Mouse (Mus musculus): ENCODE measurements at regions not wholly inside any gene's neighbourhood (a gene's known extent, or its start where the extent isn't known, plus 50 kb on each side); places are given as distances from the start of the nearest gene placed in this dataset.
A peak's percentile ranks its signal among the peaks of the same experiment; 100 is the strongest.
"Not testable (repeated sequence)": the region's sequence is repeated elsewhere in the genome, so short reads cannot be mapped to it uniquely, and the experiment has no call there.

DNA sequence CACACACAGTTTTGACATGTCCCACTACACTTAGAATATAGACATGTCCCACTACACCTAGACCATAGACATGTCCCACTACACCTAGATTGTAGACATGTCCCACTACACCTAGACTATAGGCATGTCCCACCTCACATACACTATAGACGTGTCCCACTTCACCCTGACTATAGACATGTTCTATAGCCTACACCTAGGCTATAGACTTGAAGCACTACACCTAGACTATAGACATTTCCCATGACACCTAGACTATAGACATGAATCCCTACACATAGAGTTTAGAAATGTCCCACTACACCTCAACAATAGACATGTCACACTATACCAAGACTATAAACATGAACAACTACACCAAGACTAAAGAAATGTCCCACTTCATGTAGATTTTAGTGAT is 2580.9 kb downstream of the Gm37988 start:
- Histone ChIP-seq H3K9ac (ENCODE audit: low read depth, low read length) (no peak overlapping the region), H3K27me3 (ENCODE audit: control insufficient read depth, insufficient read depth, low read length) (no peaks in the 10 kb centered on the region), H3K27ac (ENCODE audit: low read depth, low read length) (no peak overlapping the region), H3K4me2 (no peak overlapping the region), H3K9me3 (replicated peaks; ENCODE audit: control insufficient read depth, low read length) (no peaks in the 10 kb centered on the region), H3K4me1 (ENCODE audit: control insufficient read depth, insufficient read depth, low read length) (no peaks in the 10 kb centered on the region), H3K4me3 (ENCODE audit: low read depth, low read length) (no peak overlapping the region), H3K36me3 (ENCODE audit: control insufficient read depth, insufficient read depth, low read length) (no peaks in the 10 kb centered on the region)
- 87% methylated on average over 1 of the region's 1 CpGs for WGBS (ENCODE audit: insufficient replicate concordance)
- no peak for ATAC-seq (replicated peaks; ENCODE audit: insufficient number of reproducible peaks, low FRiP score, low TSS enrichment)

DNA sequence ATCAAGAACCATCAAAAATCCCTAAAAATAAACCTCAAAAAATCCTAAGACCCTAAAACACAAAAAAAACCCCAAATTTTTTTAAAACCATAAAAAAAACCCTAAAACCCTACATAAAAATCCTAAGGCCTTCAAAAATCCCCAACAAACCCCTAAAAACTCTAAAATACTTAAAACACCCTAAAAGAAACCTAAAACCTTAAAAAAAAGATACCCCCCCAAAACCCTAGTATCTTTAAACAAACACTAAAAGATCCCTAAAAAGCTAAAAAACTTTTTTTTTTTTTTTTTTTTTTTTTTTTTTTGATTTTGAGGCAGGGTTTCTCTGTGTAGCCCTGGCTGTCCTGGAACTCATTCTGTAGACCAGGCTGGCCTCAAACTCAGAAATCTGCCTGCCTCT is 2585.8 kb downstream of the Gm37988 start:
- no peaks in the 10 kb centered on the region for H3K4me1 ChIP-seq (ENCODE audit: control insufficient read depth, insufficient read depth, low read length)
- no peak overlapping the region for H3K4me3 ChIP-seq (ENCODE audit: low read depth, low read length)
- no peak overlapping the region for H3K27ac ChIP-seq (ENCODE audit: low read depth, low read length)
- H3K9me3 ChIP-seq (replicated peaks; ENCODE audit: control insufficient read depth, low read length) = no peaks in the 10 kb centered on the region
- H3K9ac ChIP-seq (ENCODE audit: low read depth, low read length) = no peak overlapping the region
- ATAC-seq (replicated peaks; ENCODE audit: insufficient number of reproducible peaks, low FRiP score, low TSS enrichment) = no peak
- H3K36me3 ChIP-seq (ENCODE audit: control insufficient read depth, insufficient read depth, low read length) = no peaks in the 10 kb centered on the region
- H3K4me2 ChIP-seq = no peak overlapping the region
- H3K27me3 ChIP-seq (ENCODE audit: control insufficient read depth, insufficient read depth, low read length) = no peaks in the 10 kb centered on the region

DNA sequence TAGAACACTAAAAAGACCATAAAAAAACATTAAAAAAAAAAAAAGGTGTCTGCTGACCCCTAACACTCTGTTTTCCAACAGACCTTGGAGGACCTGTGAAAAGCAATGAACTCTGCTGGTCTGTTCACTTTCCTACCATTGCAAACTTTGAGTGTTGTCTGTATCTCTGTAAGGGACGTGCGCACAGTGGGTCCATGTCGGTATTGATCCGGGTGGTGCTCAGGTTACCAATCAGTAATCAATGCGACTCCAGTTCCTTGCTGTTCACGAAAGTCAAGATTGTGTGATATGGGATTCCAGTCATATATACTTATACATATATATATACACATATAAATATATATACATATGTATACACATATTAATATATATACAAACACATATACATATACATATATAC is 2586.5 kb downstream of the Gm37988 start:
- Histone ChIP-seq H3K4me3 (ENCODE audit: low read depth, low read length) (no peak overlapping the region), H3K9ac (ENCODE audit: low read depth, low read length) (no peak overlapping the region), H3K4me1 (ENCODE audit: control insufficient read depth, insufficient read depth, low read length) (no peaks in the 10 kb centered on the region), H3K27me3 (ENCODE audit: control insufficient read depth, insufficient read depth, low read length) (no peaks in the 10 kb centered on the region), H3K36me3 (ENCODE audit: control insufficient read depth, insufficient read depth, low read length) (no peaks in the 10 kb centered on the region), H3K27ac (ENCODE audit: low read depth, low read length) (no peak overlapping the region), H3K9me3 (replicated peaks; ENCODE audit: control insufficient read depth, low read length) (no peaks in the 10 kb centered on the region), H3K4me2 (no peak overlapping the region)
- WGBS (ENCODE audit: insufficient replicate concordance) = 97% methylated on average over 6 of the region's 6 CpGs
- ATAC-seq (replicated peaks; ENCODE audit: insufficient number of reproducible peaks, low FRiP score, low TSS enrichment) = no peak

DNA sequence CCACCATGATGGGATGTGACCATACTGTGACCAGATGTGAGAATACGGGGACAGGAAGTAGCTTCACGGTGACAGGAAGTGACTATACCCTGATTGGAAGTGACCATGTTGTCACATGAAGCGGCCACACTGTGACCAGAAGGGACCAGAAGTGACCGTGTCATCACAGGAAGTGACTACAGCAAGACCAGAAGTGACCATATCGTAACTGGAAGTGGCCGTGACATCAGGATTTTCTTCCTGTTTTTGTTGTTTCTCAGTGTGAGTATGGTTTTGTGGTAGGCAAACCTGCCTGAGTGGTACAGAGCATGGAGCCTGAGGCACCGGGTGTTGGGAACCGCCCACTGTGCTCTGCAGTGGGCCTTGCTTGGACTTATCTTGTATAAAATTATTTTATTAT is 2587.8 kb downstream of the Gm37988 start:
- no peak for ATAC-seq (replicated peaks; ENCODE audit: insufficient number of reproducible peaks, low FRiP score, low TSS enrichment)
- Histone ChIP-seq H3K9ac (ENCODE audit: low read depth, low read length) (no peak overlapping the region), H3K4me2 (no peak overlapping the region), H3K4me3 (ENCODE audit: low read depth, low read length) (no peak overlapping the region), H3K4me1 (ENCODE audit: control insufficient read depth, insufficient read depth, low read length) (no peaks in the 10 kb centered on the region), H3K27me3 (ENCODE audit: control insufficient read depth, insufficient read depth, low read length) (no peaks in the 10 kb centered on the region), H3K27ac (ENCODE audit: low read depth, low read length) (no peak overlapping the region), H3K36me3 (ENCODE audit: control insufficient read depth, insufficient read depth, low read length) (no peaks in the 10 kb centered on the region), H3K9me3 (replicated peaks; ENCODE audit: control insufficient read depth, low read length) (no peaks in the 10 kb centered on the region)
- WGBS (ENCODE audit: insufficient replicate concordance) = 86% methylated on average over 8 of the region's 8 CpGs

DNA sequence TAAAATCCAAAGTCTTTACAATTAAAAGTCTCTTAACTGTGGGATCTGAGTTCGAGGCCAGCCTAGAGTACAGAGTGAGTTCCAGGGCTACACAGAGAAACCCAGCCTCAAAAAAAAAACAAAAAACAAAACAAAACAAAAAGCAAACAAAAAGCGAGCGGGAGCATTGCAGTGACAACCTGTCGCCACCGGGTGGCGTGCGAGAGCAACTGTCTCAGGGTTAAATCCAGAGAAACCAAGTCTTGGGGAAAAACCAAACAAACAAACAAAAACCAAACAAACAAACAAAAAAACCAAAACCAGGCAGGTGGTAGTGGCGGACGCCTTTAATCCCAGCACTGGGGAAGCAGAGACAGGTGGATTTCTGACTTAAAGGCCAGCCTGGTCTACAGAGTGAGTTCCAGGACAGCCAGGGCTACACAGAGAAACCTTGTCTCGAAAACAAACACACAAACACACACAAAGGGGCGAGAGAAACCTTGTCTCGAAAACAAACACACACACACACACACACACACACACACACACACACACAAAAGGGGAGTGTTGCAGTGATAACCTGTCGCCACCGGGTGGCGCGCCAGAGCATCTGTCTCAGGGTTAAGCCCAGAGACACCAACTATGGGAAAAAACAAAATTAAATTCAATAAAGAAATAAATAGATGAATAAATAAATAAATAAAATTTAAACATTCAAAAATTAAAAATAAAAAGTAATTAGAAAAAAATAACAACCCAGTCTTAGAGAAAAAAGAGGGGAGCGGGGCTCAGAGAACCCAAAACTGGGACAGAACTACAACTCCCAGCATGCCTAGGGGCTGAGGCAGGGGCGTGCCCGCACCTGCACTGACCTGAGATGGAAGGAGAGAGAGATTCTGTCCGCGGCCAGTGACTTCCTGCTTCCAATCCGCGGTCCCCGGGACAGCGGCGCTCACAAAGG is 2589.4 kb downstream of the Gm37988 start:
- no peaks in the 10 kb centered on the region for H3K27me3 ChIP-seq (ENCODE audit: control insufficient read depth, insufficient read depth, low read length)
- H3K4me2 ChIP-seq = peak overlapping the region; percentile 61
- H3K27ac ChIP-seq (ENCODE audit: low read depth, low read length) = no peak overlapping the region
- H3K9me3 ChIP-seq (replicated peaks; ENCODE audit: control insufficient read depth, low read length) = no peaks in the 10 kb centered on the region
- 12% methylated on average over 26 of the region's 26 CpGs for whole genome bisulfite sequencing (ENCODE audit: insufficient replicate concordance)
- no peaks in the 10 kb centered on the region for H3K4me1 ChIP-seq (ENCODE audit: control insufficient read depth, insufficient read depth, low read length)
- peak overlapping the region; percentile 52 for H3K9ac ChIP-seq (ENCODE audit: low read depth, low read length)
- no peaks in the 10 kb centered on the region for H3K36me3 ChIP-seq (ENCODE audit: control insufficient read depth, insufficient read depth, low read length)
- peak overlapping the region; percentile 52 for H3K4me3 ChIP-seq (ENCODE audit: low read depth, low read length)
- ATAC-seq (replicated peaks; ENCODE audit: insufficient number of reproducible peaks, low FRiP score, low TSS enrichment) = peak; percentile 89

DNA sequence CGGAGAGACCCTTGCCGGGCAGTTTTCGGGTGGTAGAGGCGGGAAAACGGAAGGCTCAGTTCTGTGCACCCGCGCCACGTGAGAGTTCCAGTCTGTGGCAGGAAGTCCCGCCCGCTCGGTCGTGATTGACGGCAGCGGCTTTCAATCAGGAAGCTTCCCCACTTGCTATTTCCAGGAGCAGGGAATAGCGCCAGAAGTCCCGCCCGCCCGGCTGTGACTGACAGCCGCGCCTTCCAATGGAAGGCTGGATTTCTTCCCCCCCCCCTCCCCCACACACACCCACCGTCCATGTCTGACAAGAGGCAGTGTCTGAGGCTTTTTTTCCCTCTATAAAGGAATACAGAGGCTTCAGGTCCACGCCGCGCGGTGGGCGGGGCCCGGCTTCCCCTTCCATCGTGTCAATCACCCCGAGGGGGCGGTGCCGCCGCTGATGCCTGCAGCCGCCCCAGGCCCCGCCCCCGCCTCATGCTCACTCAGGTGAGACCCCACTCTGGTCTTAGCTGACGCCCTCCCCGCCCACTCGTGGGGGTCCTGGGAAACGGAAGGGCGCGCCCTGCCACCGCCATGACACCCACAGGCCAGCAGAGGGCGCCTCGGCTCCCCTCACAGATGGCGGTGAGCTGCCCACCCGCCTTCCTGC is 2590.2 kb downstream of the Gm37988 start:
- WGBS (ENCODE audit: insufficient replicate concordance) = under 1% methylated on average over 46 of the region's 46 CpGs

DNA sequence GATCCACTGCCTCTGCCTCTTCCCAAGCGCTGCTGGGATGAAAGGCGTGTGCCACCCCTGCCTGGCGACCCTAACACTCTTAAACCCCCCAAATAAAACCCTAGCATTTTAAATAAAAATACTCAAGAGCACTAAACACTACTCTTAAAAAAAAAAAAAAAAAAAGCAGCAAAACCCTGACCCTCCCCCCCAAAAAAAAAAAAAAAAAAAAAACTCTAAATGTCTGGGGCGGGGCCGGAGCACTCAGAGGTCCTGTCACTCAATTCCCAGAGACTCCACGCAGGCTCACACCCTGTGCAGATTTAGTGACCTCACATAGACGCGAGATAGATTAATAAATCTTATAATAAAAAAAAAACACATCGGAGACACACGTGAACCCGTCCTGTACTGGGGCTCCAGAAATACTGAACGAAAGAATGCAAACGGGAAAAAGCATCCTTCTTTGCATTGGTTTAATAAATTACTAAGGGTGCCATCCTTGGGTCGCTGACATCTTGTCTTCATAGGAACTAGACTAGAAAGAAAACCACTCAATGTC is 2591.1 kb downstream of the Gm37988 start:
- Histone ChIP-seq H3K9me3 (replicated peaks; ENCODE audit: control insufficient read depth, low read length) (no peaks in the 10 kb centered on the region), H3K9ac (ENCODE audit: low read depth, low read length) (peak overlapping the region; percentile 78), H3K4me1 (ENCODE audit: control insufficient read depth, insufficient read depth, low read length) (no peaks in the 10 kb centered on the region), H3K4me2 (peak overlapping the region; percentile 73), H3K27ac (ENCODE audit: low read depth, low read length) (no peak overlapping the region; the same call in 1 of the 2 replicates), H3K4me3 (ENCODE audit: low read depth, low read length) (peak overlapping the region; percentile 52), H3K36me3 (ENCODE audit: control insufficient read depth, insufficient read depth, low read length) (no peaks in the 10 kb centered on the region), H3K27me3 (ENCODE audit: control insufficient read depth, insufficient read depth, low read length) (no peaks in the 10 kb centered on the region)
- WGBS (ENCODE audit: insufficient replicate concordance) = 54% methylated on average over 14 of the region's 14 CpGs
- ATAC-seq (replicated peaks; ENCODE audit: insufficient number of reproducible peaks, low FRiP score, low TSS enrichment) = no peak

More for the DNA sequence above, 2590.2 kb downstream of the Gm37988 start:
- Histone ChIP-seq H3K4me2 (peak overlapping the region; percentile 73), H3K9ac (ENCODE audit: low read depth, low read length) (peak overlapping the region; percentile 78), H3K27me3 (ENCODE audit: control insufficient read depth, insufficient read depth, low read length) (no peaks in the 10 kb centered on the region), H3K4me1 (ENCODE audit: control insufficient read depth, insufficient read depth, low read length) (no peaks in the 10 kb centered on the region), H3K27ac (ENCODE audit: low read depth, low read length) (peak overlapping the region; percentile 54), H3K9me3 (replicated peaks; ENCODE audit: control insufficient read depth, low read length) (no peaks in the 10 kb centered on the region), H3K4me3 (ENCODE audit: low read depth, low read length) (peak overlapping the region; percentile 52), H3K36me3 (ENCODE audit: control insufficient read depth, insufficient read depth, low read length) (no peaks in the 10 kb centered on the region)
- peak; percentile 96 for ATAC-seq (replicated peaks; ENCODE audit: insufficient number of reproducible peaks, low FRiP score, low TSS enrichment)

DNA sequence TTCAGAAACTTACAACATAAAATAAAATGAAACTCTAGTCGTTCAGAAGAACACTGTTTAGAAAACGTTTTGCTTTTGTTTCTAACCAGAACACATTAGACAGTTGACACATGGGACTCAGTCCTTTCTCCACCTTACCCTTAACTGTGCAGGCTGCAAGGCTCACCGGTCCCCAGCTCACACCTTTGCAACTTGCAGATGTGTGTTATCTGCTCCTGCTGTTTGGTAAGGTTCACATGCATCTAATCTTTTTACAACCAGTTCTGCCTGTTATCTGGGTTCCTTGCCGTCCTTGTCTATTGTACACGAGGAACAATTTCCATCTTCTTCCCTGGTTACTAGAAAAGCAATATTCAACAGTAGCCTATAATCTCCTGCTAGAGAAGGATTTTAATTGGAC is 2598.0 kb downstream of the Gm37988 start:
- not testable (repeated sequence) for H3K4me2 ChIP-seq; H3K9ac ChIP-seq (ENCODE audit: low read depth, low read length); H3K4me3 ChIP-seq (ENCODE audit: low read depth, low read length); H3K36me3 ChIP-seq (ENCODE audit: control insufficient read depth, insufficient read depth, low read length); H3K27ac ChIP-seq (ENCODE audit: low read depth, low read length); H3K27me3 ChIP-seq (ENCODE audit: control insufficient read depth, insufficient read depth, low read length); H3K4me1 ChIP-seq (ENCODE audit: control insufficient read depth, insufficient read depth, low read length); H3K9me3 ChIP-seq (replicated peaks; ENCODE audit: control insufficient read depth, low read length); ATAC-seq (replicated peaks; ENCODE audit: insufficient number of reproducible peaks, low FRiP score, low TSS enrichment)
- WGBS (ENCODE audit: insufficient replicate concordance) = 49% methylated on average over 5 of the region's 5 CpGs
